Comparison of ENCODE assay signal across 8 mouse cellular contexts in the genomic region with DNA sequence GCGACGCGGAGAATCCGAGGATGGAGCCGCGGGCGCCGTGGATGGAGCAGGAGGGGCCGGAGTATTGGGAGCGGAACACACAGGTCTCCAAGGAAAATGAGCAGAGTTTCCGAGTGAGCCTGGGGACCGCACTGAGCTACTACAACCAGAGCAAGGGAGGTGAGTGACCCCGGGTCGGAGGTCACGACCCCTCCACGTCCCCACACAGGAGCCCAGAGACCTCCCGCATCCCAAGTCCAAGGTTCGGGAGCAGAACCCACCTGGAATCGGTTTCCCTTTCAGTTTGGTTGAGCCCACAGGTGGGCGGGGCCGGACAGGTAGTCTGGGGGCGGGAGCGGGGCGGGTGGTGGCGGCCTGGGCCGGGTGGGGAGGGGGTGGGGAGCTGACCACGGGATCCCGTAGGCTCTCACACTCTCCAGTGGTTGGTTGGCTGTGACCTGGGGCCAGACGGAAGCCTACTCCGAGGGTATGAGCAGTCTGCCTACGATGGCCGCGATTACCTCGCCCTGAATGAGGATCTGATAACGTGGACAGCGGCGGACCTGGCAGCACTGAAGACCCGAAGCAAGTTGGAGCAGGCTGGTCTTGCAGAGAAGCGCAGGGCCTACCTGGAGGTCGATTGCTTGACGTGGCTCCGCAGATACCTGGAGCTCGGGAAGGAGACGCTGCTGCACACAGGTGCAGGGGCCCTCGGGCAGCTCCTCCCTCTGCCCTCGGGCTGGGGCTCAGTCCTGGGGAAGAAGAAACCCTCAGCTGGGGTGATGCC. TPM values are rescaled to one million over a fixed set of nuclear protein-coding genes. Genes with fewer than 3 reads are reported as not detected.
DNase-seq lines count a peak whose midpoint lies in the region; ATAC-seq and TF ChIP-seq lines count a peak whose summit lies in the region.

No protein-coding gene starts in this region.

- no peak for TF ChIP-seq POLR2A in ES-Bruce4 (IDR thresholded peaks at IDR 0.05; ENCODE audit: insufficient read depth, low read length)

- no peak for TF ChIP-seq CTCF in ES-Bruce4 (IDR thresholded peaks at IDR 0.05; ENCODE audit: low read depth, low read length)

- ATAC-seq in hindbrain, embryonic 11.5 days (ENCODE audit: low FRiP score) = no peak
- ATAC-seq in limb, embryonic 13.5 days (ENCODE audit: low FRiP score, low read depth) = no peak
- ATAC-seq in midbrain, embryonic 14.5 days (ENCODE audit: low FRiP score, low TSS enrichment) = no peak

- peaks cover 2% of the 10 kb centered on the region; the same call in 1 of the 2 replicates for H3K27me3 ChIP-seq in ES-Bruce4 (ENCODE audit: control insufficient read depth, insufficient read depth, low read length, poor library complexity, severe bottlenecking)
- H3K27me3 ChIP-seq in hindbrain, embryonic 11.5 days (ENCODE audit: control insufficient read depth, insufficient read depth, low read length) = peaks cover 30% of the 10 kb centered on the region
- peaks cover 70% of the 10 kb centered on the region for H3K27me3 ChIP-seq in limb, embryonic 13.5 days
- peaks cover 29% of the 10 kb centered on the region for H3K27me3 ChIP-seq in midbrain, embryonic 14.5 days (ENCODE audit: control insufficient read depth, insufficient read depth, low read length)

- 2% methylated on average over 46 of the region's 46 CpGs for WGBS in hindbrain, embryonic 11.5 days
- 2% methylated on average over 46 of the region's 46 CpGs for WGBS in limb, embryonic 13.5 days
- WGBS in midbrain, embryonic 14.5 days = 4% methylated on average over 46 of the region's 46 CpGs

- no peaks in the 10 kb centered on the region for H3K36me3 ChIP-seq in ES-Bruce4 (ENCODE audit: control insufficient read depth, insufficient read depth, low read length, poor library complexity, severe bottlenecking)
- H3K36me3 ChIP-seq in hindbrain, embryonic 11.5 days (ENCODE audit: control insufficient read depth, insufficient read depth, low read length) = no peaks in the 10 kb centered on the region
- no peaks in the 10 kb centered on the region for H3K36me3 ChIP-seq in limb, embryonic 13.5 days
- H3K36me3 ChIP-seq in midbrain, embryonic 14.5 days (ENCODE audit: control insufficient read depth, insufficient read depth, low read length) = no peaks in the 10 kb centered on the region

- no peak for TF ChIP-seq EP300 in ES-Bruce4 (IDR thresholded peaks at IDR 0.05; ENCODE audit: insufficient read depth, low read depth, low read length)

- peak overlapping the region; percentile 68 for H3K4me3 ChIP-seq in ES-Bruce4 (ENCODE audit: low read depth, low read length)
- peak overlapping the region; percentile 39 for H3K4me3 ChIP-seq in hindbrain, embryonic 11.5 days (ENCODE audit: low read depth, low read length)
- peak overlapping the region; percentile 43 for H3K4me3 ChIP-seq in limb, embryonic 13.5 days
- H3K4me3 ChIP-seq in midbrain, embryonic 14.5 days (replicated peaks; ENCODE audit: low read depth, low read length) = peak overlapping the region; percentile 43

- no peaks in the 10 kb centered on the region for H3K4me1 ChIP-seq in ES-Bruce4 (ENCODE audit: control insufficient read depth, insufficient read depth, low read length)
- H3K4me1 ChIP-seq in hindbrain, embryonic 11.5 days (replicated peaks; ENCODE audit: control insufficient read depth, insufficient read depth, low read length) = peaks cover 8% of the 10 kb centered on the region; the same call in 1 of the 2 replicates
- H3K4me1 ChIP-seq in limb, embryonic 13.5 days = peaks cover 12% of the 10 kb centered on the region
- peaks cover 3% of the 10 kb centered on the region; the same call in 1 of the 2 replicates for H3K4me1 ChIP-seq in midbrain, embryonic 14.5 days (ENCODE audit: control insufficient read depth, insufficient read depth, low read length)

- H3K4me2 ChIP-seq in hindbrain, embryonic 11.5 days (replicated peaks; ENCODE audit: low read depth, low read length) = peak overlapping the region; percentile 78
- peak overlapping the region; percentile 75 for H3K4me2 ChIP-seq in limb, embryonic 13.5 days (replicated peaks)
- peak overlapping the region; percentile 71 for H3K4me2 ChIP-seq in midbrain, embryonic 14.5 days (ENCODE audit: low read length)

- no peaks in the 10 kb centered on the region for H3K9me3 ChIP-seq in ES-Bruce4 (replicated peaks; ENCODE audit: control insufficient read depth, insufficient read depth, low read length, poor library complexity, severe bottlenecking)
- H3K9me3 ChIP-seq in hindbrain, embryonic 11.5 days (ENCODE audit: control insufficient read depth, low read length) = no peaks in the 10 kb centered on the region
- H3K9me3 ChIP-seq in limb, embryonic 13.5 days = no peaks in the 10 kb centered on the region
- no peaks in the 10 kb centered on the region for H3K9me3 ChIP-seq in midbrain, embryonic 14.5 days (ENCODE audit: control insufficient read depth, low read length)

- peak; percentile 56 for DNase-seq in CD4-positive helper T cell, adult 2 months (ENCODE audit: low read depth, low spot score)
- peak; percentile 20 for DNase-seq in hindbrain, embryonic 11.5 days (ENCODE audit: low spot score)
- peak; percentile 7 for DNase-seq in midbrain, embryonic 14.5 days
- DNase-seq in layer of hippocampus, adult 9-11 months = no peak
- DNase-seq in left cerebral cortex, adult 11 months (ENCODE audit: low spot score) = no peak
- no peak for DNase-seq in cerebellum, adult 18-20 months

- peak overlapping the region; percentile 47 for H3K9ac ChIP-seq in ES-Bruce4 (ENCODE audit: low read depth, poor library complexity, severe bottlenecking)
- peak overlapping the region; percentile 53; the same call in 1 of the 2 replicates for H3K9ac ChIP-seq in hindbrain, embryonic 11.5 days (ENCODE audit: low read depth, low read length)
- H3K9ac ChIP-seq in limb, embryonic 13.5 days = peak overlapping the region; percentile 57
- H3K9ac ChIP-seq in midbrain, embryonic 14.5 days (replicated peaks; ENCODE audit: low read length) = peak overlapping the region; percentile 40

- no peak overlapping the region for H3K27ac ChIP-seq in ES-Bruce4 (ENCODE audit: insufficient read depth, low read length)
- H3K27ac ChIP-seq in hindbrain, embryonic 11.5 days (ENCODE audit: low read depth, low read length) = no peak overlapping the region
- no peak overlapping the region for H3K27ac ChIP-seq in limb, embryonic 13.5 days
- H3K27ac ChIP-seq in midbrain, embryonic 14.5 days (replicated peaks; ENCODE audit: low read depth, low read length) = no peak overlapping the region

RNA-seq across cellular contexts. Expression of gene H2-Q2, which starts 0.9 kb away (rescaled TPM):
- 5.6 and 5.8 TPM in 2 replicates for polyA plus RNA-seq in ES-Bruce4 (2011; ENCODE audit: insufficient read depth, insufficient read length, low read depth, missing spikeins)
- 0.52 and 0.53 TPM in 2 replicates for polyA plus RNA-seq in hindbrain, embryonic 11.5 days (2014; fragmentation: Nextera tagmentation; extraction: Ambion mirVana)
- polyA plus RNA-seq in limb, embryonic 13.5 days (2015; fragmentation: Nextera tagmentation; extraction: Ambion mirVana) = 0.69 and 0.89 TPM in 2 replicates
- 1.5 and 1.8 TPM in 2 replicates for polyA plus RNA-seq in midbrain, embryonic 14.5 days (2014; fragmentation: Nextera tagmentation; extraction: Ambion mirVana)

RNA-seq across cellular contexts. Expression of gene H2-Q1, which starts 22.7 kb away (rescaled TPM):
- not detected in 2 replicates for polyA plus RNA-seq in ES-Bruce4 (2011; ENCODE audit: insufficient read depth, insufficient read length, low read depth, missing spikeins)
- polyA plus RNA-seq in hindbrain, embryonic 11.5 days (2014; fragmentation: Nextera tagmentation; extraction: Ambion mirVana) = not detected in 2 replicates
- 0.09 and 0.31 TPM in 2 replicates for polyA plus RNA-seq in limb, embryonic 13.5 days (2015; fragmentation: Nextera tagmentation; extraction: Ambion mirVana)
- 0.16 TPM in 1 of 2 replicates, not detected in the other for polyA plus RNA-seq in midbrain, embryonic 14.5 days (2014; fragmentation: Nextera tagmentation; extraction: Ambion mirVana)

RNA-seq across cellular contexts. Expression of gene H2-Q4, which starts 36.5 kb away (rescaled TPM):
- 10.0 and 11.6 TPM in 2 replicates for polyA plus RNA-seq in ES-Bruce4 (2011; ENCODE audit: insufficient read depth, insufficient read length, low read depth, missing spikeins)
- polyA plus RNA-seq in hindbrain, embryonic 11.5 days (2014; fragmentation: Nextera tagmentation; extraction: Ambion mirVana) = 1.5 and 2.4 TPM in 2 replicates
- 4.6 and 5.1 TPM in 2 replicates for polyA plus RNA-seq in limb, embryonic 13.5 days (2015; fragmentation: Nextera tagmentation; extraction: Ambion mirVana)
- 0.18 and 0.80 TPM in 2 replicates for polyA plus RNA-seq in midbrain, embryonic 14.5 days (2014; fragmentation: Nextera tagmentation; extraction: Ambion mirVana)

Comparison
In these comparisons a context has a peak if more than half of its experiments do, and no peak if none do; other contexts are left out.
1. DNase-seq: peak in CD4-positive helper T cell, adult 2 months (single experiment), hindbrain, embryonic 11.5 days (single experiment) and midbrain, embryonic 14.5 days (single experiment); none in layer of hippocampus, adult 9-11 months (single experiment), left cerebral cortex, adult 11 months (single experiment) and cerebellum, adult 18-20 months (0 of 2).
2. Peak in every context shown above with its lines, with median percentiles within 50 percentile points of each other: H3K4me3 ChIP-seq, H3K9ac ChIP-seq and H3K4me2 ChIP-seq.